Mouse (Mus musculus): ENCODE results near the gene Eif4a1.

DNA sequence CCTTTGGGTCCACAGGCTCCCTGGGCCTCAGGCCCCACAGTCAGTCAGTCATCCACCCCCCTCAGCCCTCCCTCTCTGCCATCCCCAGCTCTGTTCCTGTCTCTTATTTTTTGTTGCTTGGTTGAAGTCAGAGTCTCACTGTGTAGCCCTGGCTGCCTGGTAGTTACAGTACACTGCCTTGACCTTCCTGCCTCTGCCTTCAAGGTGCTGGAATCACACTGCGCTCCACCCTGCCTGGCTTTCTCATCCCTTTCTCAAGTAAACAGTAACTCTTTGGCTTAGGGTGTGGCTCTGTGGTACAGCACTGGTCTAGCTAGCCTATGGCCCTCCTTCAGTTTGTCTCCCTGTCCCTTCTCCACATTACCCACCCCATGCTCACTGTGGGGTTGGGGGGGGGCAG, 17.7 kb upstream of the Eif4a1 start:
- no peak for TF ChIP-seq CTCF (IDR thresholded peaks at IDR 0.05; ENCODE audit: low read depth)
- TF ChIP-seq EP300 (IDR thresholded peaks at IDR 0.05; ENCODE audit: low read depth): no peak
